Mouse (Mus musculus) C2C12 (cell line): ENCODE measurements at regions not wholly inside any gene's neighbourhood (a gene's known extent, or its start where the extent isn't known, plus 50 kb on each side); places are given as distances from the start of the nearest gene placed in this dataset.

Source experiments
- H3K27me3 ChIP-seq: one replicate; pipeline ENCODE4 v1.6.1; 2011; ENCODE audit not compliant: control insufficient read depth, insufficient read depth, insufficient read length
- H3K36me3 ChIP-seq: one replicate; pipeline ENCODE4 v1.6.1; 2011; ENCODE audit not compliant: control insufficient read depth, insufficient read depth
- H3K4me3 ChIP-seq: one replicate; pipeline ENCODE4 v1.5.1; 2011; ENCODE audit warnings: mild to moderate bottlenecking, control low read depth; ENCODE audit not compliant: poor library complexity, insufficient read depth, severe bottlenecking
- H3K79me2 ChIP-seq: one replicate; pipeline ENCODE4 v1.6.1; 2011; ENCODE audit not compliant: control insufficient read depth, insufficient read depth
- H3K79me3 ChIP-seq: one replicate; pipeline ENCODE4 v1.6.1; 2011; ENCODE audit warnings: low read depth, control low read depth
- H3ac ChIP-seq: one replicate; pipeline ENCODE3; 2011; ENCODE audit warnings: low read depth; ENCODE audit not compliant: control insufficient read depth, insufficient read length
- CEBPB ChIP-seq: IDR thresholded peaks from one replicate; pipeline ENCODE4 v1.6.1; 2011; ENCODE audit warnings: low read depth, mild to moderate bottlenecking, control low read depth, moderate library complexity
- CTCF ChIP-seq: IDR thresholded peaks from one replicate; pipeline ENCODE4 v1.5.1; 2011; ENCODE audit not compliant: control insufficient read depth, insufficient read depth, insufficient read length
- FOSL1 ChIP-seq: IDR thresholded peaks from one replicate; pipeline ENCODE4 v1.8.0; 2011; ENCODE audit warnings: mild to moderate bottlenecking, low read length; ENCODE audit not compliant: poor library complexity, insufficient read depth, severe bottlenecking
- MAX ChIP-seq: IDR thresholded peaks from one replicate; pipeline ENCODE4 v1.6.1; 2011; ENCODE audit warnings: mild to moderate bottlenecking, control low read depth
- MYOD1 ChIP-seq: IDR thresholded peaks from one replicate; pipeline ENCODE4 v1.6.1; 2011; ENCODE audit warnings: low read depth; ENCODE audit not compliant: control insufficient read depth, insufficient read length
- MYOG ChIP-seq: IDR thresholded peaks from one replicate; pipeline ENCODE4 v1.6.1; 2011; ENCODE audit not compliant: control insufficient read depth, insufficient read length; ENCODE audit errors: extremely low read depth
- USF1 ChIP-seq: IDR thresholded peaks from one replicate; pipeline ENCODE4 v1.6.1; 2011; ENCODE audit warnings: low read depth, mild to moderate bottlenecking, control low read depth, moderate library complexity

- no peak overlapping the region for H3K4me3 ChIP-seq
- TF ChIP-seq CTCF = no peak
- TF ChIP-seq MYOG = no peak
- no peak for TF ChIP-seq FOSL1
- TF ChIP-seq MYOD1 = no peak
- TF ChIP-seq USF1 = no peak
- TF ChIP-seq CEBPB = no peak
- no peak for TF ChIP-seq MAX
- no peaks in the 10 kb centered on the region for H3K79me3 ChIP-seq
- H3K79me2 ChIP-seq = no peaks in the 10 kb centered on the region
- no peak overlapping the region for H3ac ChIP-seq
- no peaks in the 10 kb centered on the region for H3K36me3 ChIP-seq
- no peaks in the 10 kb centered on the region for H3K27me3 ChIP-seq
These were observed 160.6 kb downstream of the Rpap3 start for GRCm38 (mm10) chr15:97545034-97545433.

GRCm38 (mm10) chr15:97541646-97542045 lies 164.0 kb downstream of the Rpap3 start:
- Histone ChIP-seq H3K36me3 (no peaks in the 10 kb centered on the region), H3K27me3 (no peaks in the 10 kb centered on the region), H3K79me3 (no peaks in the 10 kb centered on the region), H3ac (no peak overlapping the region), H3K79me2 (no peaks in the 10 kb centered on the region), H3K4me3 (no peak overlapping the region)
- no peak for TF ChIP-seq FOSL1
- no peak for TF ChIP-seq MAX
- no peak for TF ChIP-seq MYOG
- no peak for TF ChIP-seq USF1
- TF ChIP-seq MYOD1 = no peak
- TF ChIP-seq CEBPB = no peak
- no peak for TF ChIP-seq CTCF

- TF ChIP-seq CEBPB (no peak), MYOG (no peak), CTCF (no peak), USF1 (no peak), MAX (no peak), MYOD1 (no peak), FOSL1 (no peak)
- Histone ChIP-seq H3K79me3 (no peaks in the 10 kb centered on the region), H3ac (no peak overlapping the region)
These were observed 169.5 kb downstream of the Rpap3 start for GRCm38 (mm10) chr15:97536145-97536544.

GRCm38 (mm10) chr15:97534878-97535277 lies 170.7 kb downstream of the Rpap3 start:
- Histone ChIP-seq H3K79me2 (no peaks in the 10 kb centered on the region), H3K79me3 (no peaks in the 10 kb centered on the region), H3K4me3 (no peak overlapping the region), H3ac (no peak overlapping the region), H3K27me3 (no peaks in the 10 kb centered on the region), H3K36me3 (no peaks in the 10 kb centered on the region)
- no peak for TF ChIP-seq USF1
- TF ChIP-seq CEBPB = no peak
- no peak for TF ChIP-seq MAX
- no peak for TF ChIP-seq MYOG
- no peak for TF ChIP-seq FOSL1
- no peak for TF ChIP-seq MYOD1
- TF ChIP-seq CTCF = no peak

More at GRCm38 (mm10) chr15:97536145-97536544, 169.5 kb downstream of the Rpap3 start:
- H3K27me3 ChIP-seq = no peaks in the 10 kb centered on the region
- H3K36me3 ChIP-seq = no peaks in the 10 kb centered on the region
- no peak overlapping the region for H3K4me3 ChIP-seq
- no peaks in the 10 kb centered on the region for H3K79me2 ChIP-seq

GRCm38 (mm10) chr15:97533553-97534291 lies 171.9 kb downstream of the Rpap3 start:
- Histone ChIP-seq H3K79me2 (no peaks in the 10 kb centered on the region), H3ac (no peak overlapping the region), H3K36me3 (no peaks in the 10 kb centered on the region), H3K27me3 (no peaks in the 10 kb centered on the region), H3K4me3 (no peak overlapping the region), H3K79me3 (no peaks in the 10 kb centered on the region)
- TF ChIP-seq CTCF = no peak
- no peak for TF ChIP-seq MAX
- TF ChIP-seq MYOD1 = no peak
- no peak for TF ChIP-seq FOSL1
- no peak for TF ChIP-seq USF1
- no peak for TF ChIP-seq MYOG
- TF ChIP-seq CEBPB = no peak

- TF ChIP-seq CTCF = no peak
These were observed 173.2 kb downstream of the Rpap3 start for GRCm38 (mm10) chr15:97532346-97532910.

More at GRCm38 (mm10) chr15:97532346-97532910, 173.2 kb downstream of the Rpap3 start:
- no peaks in the 10 kb centered on the region for H3K36me3 ChIP-seq
- H3K27me3 ChIP-seq = no peaks in the 10 kb centered on the region
- H3K79me3 ChIP-seq = no peaks in the 10 kb centered on the region
- H3ac ChIP-seq = no peak overlapping the region
- no peaks in the 10 kb centered on the region for H3K79me2 ChIP-seq
- no peak overlapping the region for H3K4me3 ChIP-seq
